8 mouse cellular contexts compared by ENCODE assay signal in genomic region chr11:104233101-104233500, GRCm38 (mm10). TPM values are rescaled to one million over a fixed set of nuclear protein-coding genes. Genes with fewer than 3 reads are reported as not detected.
A peak's percentile ranks its signal among the peaks of the same experiment; 100 is the strongest.
DNase-seq lines count a peak whose midpoint lies in the region; ATAC-seq and TF ChIP-seq lines count a peak whose summit lies in the region.

No protein-coding gene starts in this region.

- TF ChIP-seq CTCF in gastrocnemius, adult 2 months (IDR thresholded peaks at IDR 0.05) = no peak
- no peak for TF ChIP-seq CTCF in lung, postnatal 0 days (IDR thresholded peaks at IDR 0.05)

- intact Hi-C loops in gastrocnemius, adult 2 months (cut with DNase I) = loop anchor here (10.0 kb wide), 1 partner anchor 232 kb away; the partner anchor contains the start of gene Kansl1
- intact Hi-C loops in gastrocnemius, postnatal 14 days (cut with DNase I; ENCODE audit: low total_unique reads) = loop anchor here (5.0 kb wide), 1 partner anchor 49 kb away; no protein-coding TSS in a partner anchor

- WGBS in lung, postnatal 0 days = 11% methylated on average over 9 of the region's 10 CpGs
- 1% methylated on average over 10 of the region's 10 CpGs for WGBS in limb, embryonic 15.5 days

- no peak for TF ChIP-seq EP300 in lung, postnatal 0 days (IDR thresholded peaks at IDR 0.05)

- H3K27me3 ChIP-seq in lung, postnatal 0 days (replicated peaks; ENCODE audit: insufficient read depth, low read length) = peaks cover 22% of the 10 kb centered on the region
- peaks cover 54% of the 10 kb centered on the region for H3K27me3 ChIP-seq in limb, embryonic 15.5 days

- H3K36me3 ChIP-seq in lung, postnatal 0 days (ENCODE audit: insufficient read depth, low read length) = no peaks in the 10 kb centered on the region
- H3K36me3 ChIP-seq in limb, embryonic 15.5 days = no peaks in the 10 kb centered on the region

- H3K27ac ChIP-seq in gastrocnemius, adult 2 months = peak overlapping the region; percentile 96; the same call in 1 of the 2 replicates
- H3K27ac ChIP-seq in lung, postnatal 0 days (ENCODE audit: low read length) = no peak overlapping the region
- no peak overlapping the region for H3K27ac ChIP-seq in limb, embryonic 15.5 days

- H3K9me3 ChIP-seq in lung, postnatal 0 days (ENCODE audit: low read length) = no peaks in the 10 kb centered on the region
- no peaks in the 10 kb centered on the region for H3K9me3 ChIP-seq in limb, embryonic 15.5 days

- H3K4me3 ChIP-seq in gastrocnemius, adult 2 months = peak overlapping the region; percentile 82
- peak overlapping the region; percentile 67 for H3K4me3 ChIP-seq in lung, postnatal 0 days (ENCODE audit: low read depth, low read length)
- no peak overlapping the region for H3K4me3 ChIP-seq in limb, embryonic 15.5 days

- DNase-seq in gastrocnemius, adult 2 months = no peak
- no peak for DNase-seq in gastrocnemius, postnatal 14 days
- no peak for DNase-seq in lung, postnatal 0 days (ENCODE audit: low spot score)
- DNase-seq in lung, postnatal 36 days = no peak
- no peak for DNase-seq in spleen, postnatal 36 days (ENCODE audit: low spot score in 2 of 2)
- no peak for DNase-seq in adipocyte (ENCODE audit: low spot score)
- DNase-seq in layer of hippocampus, postnatal 36 days = no peak

- peak overlapping the region; percentile 96 for H3K4me2 ChIP-seq in lung, postnatal 0 days (replicated peaks; ENCODE audit: low read depth, low read length)
- peak overlapping the region; percentile 100; the same call in 1 of the 2 replicates for H3K4me2 ChIP-seq in limb, embryonic 15.5 days

- H3K4me1 ChIP-seq in lung, postnatal 0 days (ENCODE audit: insufficient read depth, low read depth, low read length) = peaks cover 10% of the 10 kb centered on the region; the same call in 1 of the 2 replicates
- H3K4me1 ChIP-seq in limb, embryonic 15.5 days = peaks cover 25% of the 10 kb centered on the region

- no peak for ATAC-seq in lung, postnatal 0 days
- no peak for ATAC-seq in limb, embryonic 15.5 days (ENCODE audit: insufficient number of reproducible peaks, low FRiP score, low TSS enrichment, low read depth)

- no peak overlapping the region for H3K9ac ChIP-seq in lung, postnatal 0 days (replicated peaks; ENCODE audit: low read depth)
- H3K9ac ChIP-seq in limb, embryonic 15.5 days = no peak overlapping the region

RNA-seq across cellular contexts. Expression of gene Mapt, which starts 1.9 kb away (rescaled TPM):
- 10 to 100 TPM; 66.3 to 79.2 TPM for total RNA-seq in gastrocnemius, adult 2 months (2021)
- 10 to 100 TPM; 46.1 to 56.3 TPM for total RNA-seq in gastrocnemius, postnatal 14 days (2021)
- 15.9 and 23.3 TPM in 2 replicates for polyA plus RNA-seq in lung, postnatal 0 days (2015; fragmentation: Nextera tagmentation; extraction: Ambion mirVana)
- 3.7 and 5.5 TPM in 2 replicates for polyA plus RNA-seq in limb, embryonic 15.5 days (2015; fragmentation: Nextera tagmentation; extraction: Ambion mirVana)
- total RNA-seq in layer of hippocampus, postnatal 36 days (2021) = 100 to 1,000 TPM; 310 to 316 TPM

RNA-seq across cellular contexts. Expression of gene Sppl2c, which starts 47.0 kb away (rescaled TPM):
- not detected for total RNA-seq in gastrocnemius, adult 2 months (2021)
- not detected for total RNA-seq in gastrocnemius, postnatal 14 days (2021)
- not detected in 2 replicates for polyA plus RNA-seq in lung, postnatal 0 days (2015; fragmentation: Nextera tagmentation; extraction: Ambion mirVana)
- polyA plus RNA-seq in limb, embryonic 15.5 days (2015; fragmentation: Nextera tagmentation; extraction: Ambion mirVana) = not detected in 2 replicates
- total RNA-seq in layer of hippocampus, postnatal 36 days (2021) = not detected
